Comparison of ENCODE assay signal across 8 mouse cellular contexts in the genomic region with DNA sequence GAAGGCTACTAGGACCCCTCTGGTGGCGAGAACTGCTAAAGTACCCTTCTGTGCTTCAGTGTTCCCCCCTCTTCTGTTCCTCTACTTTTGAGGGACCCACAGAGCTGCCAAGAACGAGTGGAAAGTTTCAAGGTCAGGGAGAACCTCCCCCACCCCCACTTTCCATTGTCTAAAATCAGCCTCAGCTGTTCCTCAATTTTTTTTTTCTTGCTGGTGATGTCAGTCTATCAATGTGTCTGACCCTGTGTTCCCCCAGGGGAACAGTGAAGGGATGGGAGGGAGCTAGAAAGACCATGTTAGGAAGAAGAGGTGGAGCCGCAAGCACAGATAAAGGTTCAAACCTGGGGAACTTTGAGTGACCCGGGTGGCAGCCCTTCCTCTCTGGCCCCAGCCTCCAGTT. TPM values are rescaled to one million over a fixed set of nuclear protein-coding genes. Genes with fewer than 3 reads are reported as not detected.
DNase-seq lines count a peak whose midpoint lies in the region; ATAC-seq and TF ChIP-seq lines count a peak whose summit lies in the region.

A gene (plus strand): TSS at position 356 of the 400 bp plus-strand sequence.

- H3K36me3 ChIP-seq in thymus, adult 2 months (ENCODE audit: control insufficient read depth, insufficient read depth, low read length): no peaks in the 10 kb centered on the region
- H3K36me3 ChIP-seq in limb, embryonic 14.5 days (ENCODE audit: control insufficient read depth, insufficient read depth, low read length): no peaks in the 10 kb centered on the region
- H3K36me3 ChIP-seq in splenic B cell, adult 2 months (ENCODE audit: control insufficient read depth, insufficient read depth, low read length, poor library complexity, severe bottlenecking): no peaks in the 10 kb centered on the region

- H3K27me3 ChIP-seq in thymus, adult 2 months (ENCODE audit: control insufficient read depth, insufficient read depth, low read length): no peaks in the 10 kb centered on the region
- no peaks in the 10 kb centered on the region for H3K27me3 ChIP-seq in limb, embryonic 14.5 days (ENCODE audit: control insufficient read depth, insufficient read depth, low read length)
- no peaks in the 10 kb centered on the region for H3K27me3 ChIP-seq in splenic B cell, adult 2 months (ENCODE audit: control insufficient read depth, insufficient read depth, low read length, poor library complexity, severe bottlenecking)

- DNase-seq in thymus, adult 2 months: no peak
- DNase-seq in thymus, postnatal 36 days: no peak
- no peak for DNase-seq in heart, postnatal 36 days
- DNase-seq in limb, embryonic 14.5 days (ENCODE audit: low spot score): no peak
- DNase-seq in splenic B cell, adult 2 months (ENCODE audit: low read depth, low spot score): peak; percentile 45
- no peak for DNase-seq in kidney, adult 18-20 months
- DNase-seq in frontal cortex, postnatal 14 days (ENCODE audit: low spot score in 2 of 2): no peak

- H3K9ac ChIP-seq in limb, embryonic 14.5 days (ENCODE audit: low read depth, low read length, severe bottlenecking): no peak within 1 kb of the TSS

- no peaks in the 10 kb centered on the region for H3K4me1 ChIP-seq in thymus, adult 2 months (replicated peaks; ENCODE audit: control insufficient read depth, insufficient read depth, low read length)
- no peaks in the 10 kb centered on the region for H3K4me1 ChIP-seq in limb, embryonic 14.5 days (ENCODE audit: control insufficient read depth, insufficient read depth, low read length)

- TF ChIP-seq CTCF in thymus, adult 2 months (IDR thresholded peaks at IDR 0.05; ENCODE audit: borderline replicate concordance, control insufficient read depth, extremely low read depth, insufficient read depth, low read length, poor library complexity): no peak

- no peak within 1 kb of the TSS for H3K4me2 ChIP-seq in limb, embryonic 14.5 days (replicated peaks; ENCODE audit: low read depth, low read length, severe bottlenecking)

- H3K27ac ChIP-seq in thymus, adult 2 months (ENCODE audit: control insufficient read depth, insufficient read depth, low read length): no peak within 1 kb of the TSS
- no peak within 1 kb of the TSS for H3K27ac ChIP-seq in limb, embryonic 14.5 days (replicated peaks; ENCODE audit: low read depth, low read length)

- H3K9me3 ChIP-seq in limb, embryonic 14.5 days (ENCODE audit: control insufficient read depth, low read length): no peaks in the 10 kb centered on the region

- 66% methylated on average over 4 of the region's 4 CpGs for WGBS in thymus, adult 2 months
- WGBS in limb, embryonic 14.5 days: 70% methylated on average over 4 of the region's 4 CpGs

- intact Hi-C loops in heart, postnatal 36 days (cut with DNase I): no loop called here

- no peak within 1 kb of the TSS for H3K4me3 ChIP-seq in thymus, adult 2 months (ENCODE audit: control insufficient read depth, insufficient read depth, low read length)
- H3K4me3 ChIP-seq in limb, embryonic 14.5 days (replicated peaks; ENCODE audit: low read length): no peak within 1 kb of the TSS

- TF ChIP-seq POLR2A in thymus, adult 2 months (IDR thresholded peaks at IDR 0.05; ENCODE audit: control insufficient read depth, extremely low read depth, insufficient read depth, low read length, poor library complexity): no peak
- no peak for TF ChIP-seq POLR2A in limb, embryonic 14.5 days (IDR thresholded peaks at IDR 0.05; ENCODE audit: borderline replicate concordance, extremely low read depth, insufficient read depth, insufficient read length)

- ATAC-seq in erythroid progenitor cell, adult 5-6 weeks (replicated peaks; ENCODE audit: low FRiP score, poor library complexity, severe bottlenecking): no peak
- no peak for ATAC-seq in limb, embryonic 14.5 days (ENCODE audit: low FRiP score, low read depth)

RNA-seq across cellular contexts. Expression of the gene that starts here (rescaled TPM):
- polyA plus RNA-seq in thymus, adult 2 months (2012; rRNA removed): 252 and 262 TPM in 2 replicates
- total RNA-seq in erythroid progenitor cell, adult 5-6 weeks (2015; ENCODE audit: low replicate concordance): 134 and 153 TPM in 2 replicates
- 196 and 241 TPM in 2 replicates for total RNA-seq in erythroid progenitor cell, adult 5-6 weeks (2017; ENCODE audit: low replicate concordance)
- total RNA-seq in heart, postnatal 36 days (2021): 10 to 100 TPM; 50.9 to 56.1 TPM
- polyA plus RNA-seq in limb, embryonic 14.5 days (2012; rRNA removed): 258 and 269 TPM in 2 replicates
- polyA plus RNA-seq in limb, embryonic 14.5 days (2014; fragmentation: Nextera tagmentation; extraction: Ambion mirVana): 436 and 464 TPM in 2 replicates
